Mouse (Mus musculus) 416B (cell line): ENCODE measurements around the gene Slc10a3.

Experiments used
- DNase-seq: peaks from one replicate; pipeline ENCODE4 v3.0.0; 2011; ENCODE audit warnings: low read depth

Gene Slc10a3

DNA sequence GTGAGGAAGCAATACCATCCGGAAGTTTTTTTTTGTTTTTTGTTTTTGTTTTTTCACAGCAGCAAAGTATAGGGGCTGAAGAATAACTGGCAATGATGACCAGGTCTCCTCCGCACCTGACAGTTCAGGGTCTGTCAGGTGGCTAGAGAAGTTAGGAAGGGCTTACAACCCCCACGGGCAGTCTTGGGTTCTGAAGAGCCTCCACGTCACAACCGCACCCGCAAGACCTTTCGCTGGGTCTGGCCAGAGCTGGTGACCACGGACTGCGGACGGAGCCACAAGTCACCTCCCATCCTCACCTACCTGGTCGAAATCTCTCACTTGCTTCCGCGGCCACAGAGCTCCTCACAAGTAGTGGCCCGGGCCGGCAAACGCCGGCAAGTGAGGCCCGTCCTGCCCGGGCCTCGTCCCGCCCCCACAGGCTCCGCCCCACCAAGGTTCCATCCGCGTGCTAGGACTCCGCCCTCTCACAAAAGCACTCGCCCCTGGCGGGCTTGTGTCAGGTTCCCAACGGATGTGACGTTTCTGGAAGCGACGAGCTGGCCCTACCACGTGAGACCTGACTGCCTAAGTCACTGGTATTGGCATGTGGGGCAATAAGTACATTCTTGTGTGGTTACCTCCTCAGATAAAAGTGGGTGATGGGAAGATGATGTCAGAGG, at the start of gene Slc10a3, which contains the start of gene Ubl4a:
Slc10a3 (minus strand) TSS at position 462 of the 662 bp plus-strand sequence.
Ubl4a (minus strand) TSS at position 331 of the 662 bp plus-strand sequence.
- DNase-seq, result peak; percentile 95

DNA sequence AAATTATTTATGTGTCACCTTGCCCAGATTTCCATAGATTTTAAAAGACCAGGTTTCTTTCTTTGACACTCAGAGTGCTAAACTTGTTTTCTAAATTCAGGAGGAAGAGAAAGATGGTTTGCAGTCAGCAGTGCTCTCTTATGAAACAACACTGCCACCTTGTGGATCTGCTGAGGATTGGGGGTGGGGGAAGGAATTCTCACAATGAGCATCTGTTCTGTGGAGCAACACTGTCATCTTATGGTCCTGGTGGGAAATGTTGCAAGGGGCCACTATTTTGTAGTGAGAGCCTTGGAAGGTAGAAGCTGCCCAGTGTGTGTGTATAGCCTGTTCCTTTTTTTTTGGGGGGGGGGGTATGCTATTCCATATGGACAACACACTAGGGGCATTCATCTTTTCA, 40.2 kb upstream of the Slc10a3 start:
- peak; percentile 81 for DNase-seq

DNA sequence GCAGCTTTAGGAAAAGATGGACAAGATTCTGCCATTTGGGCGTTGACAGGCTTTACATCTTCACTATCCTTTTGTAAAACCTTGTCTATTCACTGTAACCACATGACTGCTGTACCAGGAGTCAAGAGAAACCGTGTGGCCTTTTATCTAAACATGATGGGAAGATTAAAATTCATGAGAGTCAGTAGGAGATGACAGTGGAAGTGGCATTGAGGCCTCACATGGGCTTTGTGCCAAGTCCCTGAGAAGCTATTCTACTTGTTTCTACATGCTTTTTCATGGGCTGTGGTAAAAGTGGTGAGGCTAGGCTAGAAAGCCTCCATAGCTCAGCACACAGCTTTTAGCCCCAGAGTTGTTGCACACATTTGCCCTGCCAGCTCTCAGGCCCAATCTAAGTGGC, 35.2 kb upstream of the Slc10a3 start:
- DNase-seq, result peak; percentile 14

DNA sequence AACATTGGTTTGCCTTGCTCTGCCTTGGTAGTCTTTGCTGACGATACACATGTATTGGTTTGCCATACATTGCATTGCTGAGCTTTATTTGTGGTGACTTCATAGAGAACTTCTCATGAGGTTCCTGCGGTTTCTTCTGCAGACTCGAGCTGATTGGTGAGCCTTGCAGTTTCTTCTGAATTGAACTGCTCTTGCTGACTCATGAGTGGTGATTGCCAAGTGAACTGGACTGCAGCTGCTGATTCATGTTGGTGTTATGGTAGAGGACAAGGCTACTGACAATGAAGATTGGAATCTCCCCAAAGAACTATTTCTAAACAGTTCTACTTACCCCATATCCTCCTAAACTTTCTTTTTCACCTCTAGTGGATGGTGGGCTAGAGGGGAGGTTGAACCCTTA, 27.0 kb upstream of the Slc10a3 start:
- DNase-seq, result peak; percentile 38

DNA sequence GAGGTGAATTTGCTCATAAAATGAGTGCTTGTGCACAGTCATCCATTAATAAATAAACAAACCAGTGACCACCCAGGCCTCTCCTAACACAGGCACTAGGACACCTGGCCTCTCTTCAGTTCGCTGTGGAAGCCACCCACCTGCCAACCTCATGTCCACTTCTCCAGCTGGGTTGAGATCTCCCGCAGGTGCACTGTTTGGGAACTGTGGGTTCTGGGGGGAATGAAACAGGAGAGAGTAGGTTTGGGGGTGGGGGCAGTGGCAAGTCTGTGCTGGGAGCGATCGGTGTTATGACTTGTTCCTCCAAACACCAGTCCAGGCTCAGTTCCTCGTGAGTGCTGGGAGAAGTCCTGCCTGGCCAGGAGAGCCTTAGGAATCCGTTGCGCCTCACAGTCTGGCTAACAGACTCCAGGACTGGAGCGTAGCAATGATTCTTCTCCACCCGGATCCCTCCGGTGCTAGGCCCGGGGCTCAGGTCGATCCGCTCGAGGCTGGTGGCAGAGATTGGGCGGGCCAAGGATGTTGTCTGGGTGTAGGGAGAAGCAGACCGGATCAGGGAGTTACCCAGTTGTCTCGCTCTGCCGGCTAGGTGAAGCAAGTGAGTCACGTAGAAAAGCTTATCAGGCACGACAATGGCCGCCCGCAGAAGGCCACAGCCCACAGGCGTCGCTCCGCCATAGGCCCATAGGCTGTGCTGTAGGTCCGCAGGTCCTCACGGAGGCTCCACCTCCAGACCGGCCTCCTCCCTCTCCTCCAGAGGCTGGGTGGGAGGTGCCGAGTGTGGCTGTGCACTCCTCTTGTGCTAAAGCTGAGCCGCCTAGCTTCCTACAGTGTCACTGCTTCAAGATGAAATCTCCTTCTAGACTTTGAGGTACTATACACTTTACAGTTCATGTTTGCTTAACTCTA, 19.6 kb upstream of the Slc10a3 start, which contains the start of the genes Fam3a and Ikbkg:
Fam3a (minus strand) TSS at position 738 of the 909 bp plus-strand sequence.
Ikbkg (plus strand) TSS at position 756 of the 909 bp plus-strand sequence.
- DNase-seq, result peak; percentile 92

DNA sequence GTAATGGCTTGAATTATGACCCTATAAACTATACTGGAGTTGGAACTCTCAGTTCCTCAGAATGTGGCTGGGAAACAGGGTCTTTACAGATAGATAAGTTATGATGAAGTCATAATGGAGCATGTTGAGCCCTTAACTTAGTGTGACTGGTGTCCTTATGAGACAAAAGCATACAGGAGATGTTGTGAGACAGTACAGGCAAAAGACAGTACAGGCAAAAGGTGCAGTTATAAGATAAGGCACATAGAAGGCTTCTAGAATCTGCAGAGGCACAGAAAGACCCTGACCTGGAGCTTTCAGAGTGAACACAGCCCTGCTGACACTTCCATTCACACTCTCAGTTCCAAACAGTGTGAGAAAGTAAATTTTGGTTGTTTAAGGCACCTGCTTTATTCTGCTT, 15.0 kb upstream of the Slc10a3 start:
- no peak for DNase-seq

DNA sequence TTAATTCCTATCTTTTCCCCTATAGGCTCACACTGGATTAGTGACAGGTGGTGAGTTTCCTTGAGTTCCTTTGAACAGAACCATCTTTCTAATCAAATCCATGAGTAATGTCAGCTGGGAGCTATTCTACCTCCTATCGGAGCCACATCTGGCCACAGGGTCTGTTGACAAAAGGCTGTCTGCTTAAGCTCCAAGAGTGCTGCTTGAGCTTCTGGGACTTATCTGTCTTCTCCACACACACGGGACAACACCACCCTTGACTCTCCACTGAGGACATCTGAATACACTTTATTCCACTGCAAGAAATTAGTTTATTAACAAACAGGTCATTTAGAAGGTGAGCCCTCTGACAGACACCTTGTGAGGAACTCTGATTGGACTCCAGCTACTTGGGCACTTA, 11.3 kb upstream of the Slc10a3 start:
- DNase-seq, result no peak

DNA sequence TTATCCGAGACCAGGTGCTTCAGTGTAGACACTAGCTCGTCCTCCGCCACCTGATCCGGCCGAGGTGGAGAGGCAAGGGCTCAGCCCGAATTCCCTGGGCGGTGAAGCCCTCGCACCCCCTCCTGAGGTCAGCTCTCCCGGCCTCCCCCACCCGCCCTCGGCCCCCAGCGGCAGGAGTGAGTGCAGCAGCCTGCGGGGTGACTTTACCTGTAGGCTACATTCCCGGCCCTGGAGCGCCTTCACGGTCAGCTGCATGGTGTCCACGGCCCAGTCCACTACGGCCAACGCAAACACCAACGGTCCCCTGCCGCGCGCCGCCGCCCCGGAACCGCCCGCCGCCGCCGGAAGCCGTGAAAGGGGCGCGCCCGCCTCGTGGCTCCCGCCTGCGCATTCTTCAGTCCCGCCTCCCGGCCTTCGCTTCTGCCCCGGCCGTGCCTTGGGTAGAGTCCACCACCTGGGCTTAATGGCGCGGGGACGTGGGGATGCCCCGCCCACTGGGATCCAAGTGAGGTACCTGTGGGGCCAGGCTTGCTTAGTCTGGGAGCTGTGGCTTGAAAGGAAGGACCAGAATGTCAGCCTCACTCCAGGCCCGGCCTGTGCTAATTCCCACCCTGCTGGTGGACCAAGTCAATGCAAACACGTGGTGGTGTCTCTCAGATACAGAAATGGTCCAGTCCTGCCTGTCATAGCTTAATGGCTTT, 4.8 kb downstream of the Slc10a3 start:
- peak; percentile 65 for DNase-seq

DNA sequence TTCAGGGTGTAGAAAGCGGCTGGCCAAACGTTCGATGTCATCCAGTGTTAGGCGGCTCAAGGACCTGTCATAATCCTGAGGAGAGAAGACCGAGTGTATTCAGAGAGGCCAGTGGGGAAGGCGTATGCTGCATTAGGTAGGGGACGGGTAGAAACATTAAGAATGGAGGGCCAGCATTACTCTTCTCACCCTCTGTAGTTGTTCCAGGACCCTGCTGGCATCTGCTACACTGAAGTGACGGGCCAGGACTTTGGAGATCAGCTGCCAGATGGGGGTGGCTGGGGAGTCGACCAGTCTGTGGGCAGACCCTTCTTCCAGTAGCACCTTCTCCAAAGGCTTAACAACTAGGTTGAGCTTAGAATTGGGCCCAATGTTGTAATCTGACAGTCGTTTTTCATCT, 5.6 kb downstream of the Slc10a3 start:
- no peak for DNase-seq

DNA sequence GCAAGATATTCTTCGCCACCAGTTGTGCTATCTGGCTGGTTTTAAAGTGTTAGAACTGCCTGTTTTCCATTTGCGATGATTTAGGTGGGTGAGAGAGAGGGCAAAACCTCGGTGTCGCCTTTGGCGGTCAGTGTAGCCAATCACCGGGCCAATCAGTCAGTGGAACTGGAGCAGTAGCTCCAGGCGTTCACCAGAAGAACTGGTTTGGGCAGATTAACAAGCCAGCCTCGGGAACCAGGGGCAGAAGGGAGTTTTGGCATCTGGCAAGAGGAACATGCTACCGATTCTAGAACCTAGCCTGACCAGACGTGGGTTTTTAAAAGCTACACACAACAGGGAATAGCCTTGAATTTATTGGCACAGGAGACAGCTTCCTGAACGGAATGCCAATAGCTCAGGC, 14.0 kb downstream of the Slc10a3 start:
- DNase-seq, result no peak

DNA sequence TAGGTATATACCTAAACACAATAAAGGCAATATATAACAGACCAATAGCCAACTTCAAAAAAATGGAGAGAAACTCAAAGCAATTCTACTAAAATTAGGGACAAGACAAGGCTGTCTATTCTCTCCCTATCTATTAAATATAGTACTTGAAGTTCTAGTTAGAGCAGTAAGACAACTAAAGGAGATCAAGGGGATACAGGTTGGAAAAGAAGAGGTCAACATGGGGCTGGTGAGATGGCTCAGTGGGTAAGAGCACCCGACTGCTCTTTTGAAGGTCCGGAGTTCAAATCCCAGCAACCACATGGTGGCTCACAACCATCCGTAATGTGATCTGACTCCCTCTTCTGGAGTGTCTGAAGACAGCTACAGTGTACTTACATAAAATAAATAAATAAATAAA, 16.1 kb downstream of the Slc10a3 start:
- DNase-seq, result peak; percentile 6

DNA sequence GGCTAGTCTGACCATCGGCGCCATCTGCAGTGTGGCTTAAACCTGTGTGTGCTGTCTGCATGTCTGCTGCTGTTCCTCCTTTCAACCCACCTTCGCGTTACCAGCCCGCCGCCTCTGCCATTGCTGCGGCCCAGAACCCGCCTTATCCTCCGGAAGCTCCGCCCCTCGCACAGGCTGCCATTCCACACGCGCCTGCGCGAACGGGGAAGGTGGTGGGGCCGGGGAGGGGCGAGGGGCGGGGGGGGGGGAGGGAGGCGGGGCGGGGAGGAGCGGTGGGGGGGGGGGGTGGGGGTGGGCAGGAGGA, 19.7 kb downstream of the Slc10a3 start, which contains the start of gene Lage3:
Lage3 (minus strand) TSS at position 152 of the 304 bp plus-strand sequence.
- DNase-seq, result peak; percentile 80

DNA sequence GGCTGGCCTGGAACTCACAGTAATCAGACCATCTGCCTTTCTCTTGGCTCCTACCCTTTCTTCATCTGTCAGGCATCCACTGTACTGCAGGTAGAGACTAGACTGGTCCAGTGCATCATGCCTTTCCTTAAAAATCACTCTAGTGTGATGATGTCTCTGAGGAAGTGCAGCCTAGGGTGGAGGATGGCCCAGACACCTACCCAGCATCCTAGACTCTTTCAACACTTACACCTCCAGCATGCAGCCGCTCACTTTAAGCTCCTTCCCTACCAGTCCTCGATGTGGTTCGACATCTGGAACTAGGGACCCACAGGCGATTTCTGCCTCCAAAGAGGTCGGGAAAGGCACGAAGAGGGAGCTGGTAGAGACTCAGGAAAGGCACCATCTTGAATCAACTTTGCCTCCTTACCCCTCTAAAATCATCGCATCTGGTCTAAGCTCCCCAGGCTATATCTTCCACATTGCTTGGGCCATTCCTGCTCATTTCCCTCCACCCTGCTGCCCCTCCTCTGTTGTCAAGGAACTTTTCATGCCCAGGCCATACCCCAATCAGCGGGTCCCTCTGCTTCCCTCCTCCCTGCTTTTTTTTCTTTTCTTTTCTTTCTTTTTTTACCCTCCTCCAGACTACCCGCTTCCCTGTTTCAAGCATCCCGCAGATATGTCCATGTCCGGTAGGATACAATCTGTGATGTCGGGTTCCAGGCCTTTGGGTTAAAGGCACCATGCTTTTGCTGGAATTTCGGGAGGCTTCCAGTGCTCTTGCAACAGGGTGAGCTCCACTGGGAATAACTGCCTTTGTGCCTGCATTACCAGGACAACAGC, 20.3 kb downstream of the Slc10a3 start:
- peak; percentile 11 for DNase-seq

DNA sequence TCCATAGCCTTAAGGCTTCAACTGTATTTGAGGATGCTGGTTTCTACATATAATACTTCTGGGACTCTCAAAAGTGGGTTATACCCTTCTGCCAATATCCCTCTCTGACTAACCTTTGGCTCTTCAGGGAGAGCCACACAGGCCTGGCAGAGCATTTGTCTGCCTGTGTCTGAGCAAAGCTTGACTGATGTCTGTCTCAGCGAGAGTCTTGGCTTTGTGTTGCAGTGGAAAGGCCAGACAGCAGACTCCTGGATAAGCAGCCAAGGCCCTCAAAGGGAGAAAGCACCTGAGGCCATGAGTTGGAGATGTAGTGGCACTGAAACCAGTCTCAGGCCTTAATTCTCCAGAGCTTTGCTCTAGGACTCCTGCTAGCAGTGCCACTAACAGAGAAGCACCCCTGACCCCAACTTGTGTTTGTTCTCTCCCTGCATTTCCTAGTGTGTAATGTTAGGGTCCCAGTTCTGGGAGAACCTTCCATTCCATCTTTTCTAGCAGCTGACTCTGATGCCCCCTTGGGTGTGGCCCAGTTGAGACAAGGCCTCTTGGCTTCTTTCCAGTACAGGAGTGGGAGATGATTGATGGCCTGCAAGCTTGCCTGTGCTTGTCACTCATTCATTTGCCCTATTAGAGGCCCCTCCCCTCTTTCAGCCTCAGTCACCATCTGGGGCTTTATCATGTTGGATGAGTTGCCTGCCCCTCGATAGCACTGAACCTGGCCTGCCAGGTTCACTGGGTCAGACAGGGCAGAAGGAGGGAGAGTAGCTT, 42.8 kb downstream of the Slc10a3 start:
- no peak for DNase-seq

DNA sequence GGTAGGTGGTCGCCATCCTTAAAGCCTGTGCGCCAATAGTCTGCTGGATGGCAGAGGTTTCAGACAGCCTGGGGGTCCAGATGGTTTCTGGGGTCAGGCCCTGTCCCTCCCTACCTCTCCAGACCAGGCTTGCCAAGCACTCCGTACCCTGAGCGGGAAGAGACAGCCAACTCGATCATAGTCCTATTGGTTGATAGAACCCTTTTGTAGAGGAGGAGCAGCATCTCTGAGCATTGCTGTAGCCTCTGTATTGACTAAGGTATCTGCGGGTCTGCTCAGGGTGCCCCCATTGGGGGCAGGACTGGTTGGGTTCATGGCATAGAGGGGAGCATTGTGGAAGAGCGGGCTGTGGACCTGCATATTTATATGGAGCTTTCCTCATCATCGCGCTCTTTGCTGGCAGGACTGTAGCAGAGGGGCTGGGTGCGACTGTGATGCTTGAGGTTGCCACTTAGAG, 43.9 kb downstream of the Slc10a3 start:
- no peak for DNase-seq

DNA sequence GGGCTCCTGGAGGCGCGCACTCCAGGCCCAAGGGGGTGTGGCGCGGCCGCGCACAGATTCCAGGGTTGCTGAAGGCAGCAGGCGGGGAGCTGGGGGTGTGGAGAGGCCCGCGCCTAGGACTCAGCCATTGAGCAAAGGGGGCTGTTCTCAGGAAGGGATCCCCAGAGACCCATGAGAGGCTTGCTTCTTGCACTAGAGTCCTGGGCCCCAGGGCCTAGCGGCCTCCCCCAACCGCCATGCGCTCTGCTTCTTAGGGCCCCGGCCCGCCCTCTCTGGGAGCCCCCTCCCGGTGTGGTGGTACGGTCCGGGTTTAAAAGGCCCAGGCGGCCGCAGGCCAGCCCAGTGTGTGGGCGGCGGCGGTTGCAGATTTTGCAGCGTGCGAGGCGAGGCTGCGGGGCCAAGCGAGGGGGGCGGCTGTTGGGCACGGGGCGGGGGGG, 44.4 kb downstream of the Slc10a3 start, which contains the start of gene Plxna3:
Plxna3 (plus strand) TSS at position 342 of the 437 bp plus-strand sequence.
- DNase-seq, result no peak
